Comparison of ENCODE assay signal across 8 mouse cellular contexts in the genomic region with DNA sequence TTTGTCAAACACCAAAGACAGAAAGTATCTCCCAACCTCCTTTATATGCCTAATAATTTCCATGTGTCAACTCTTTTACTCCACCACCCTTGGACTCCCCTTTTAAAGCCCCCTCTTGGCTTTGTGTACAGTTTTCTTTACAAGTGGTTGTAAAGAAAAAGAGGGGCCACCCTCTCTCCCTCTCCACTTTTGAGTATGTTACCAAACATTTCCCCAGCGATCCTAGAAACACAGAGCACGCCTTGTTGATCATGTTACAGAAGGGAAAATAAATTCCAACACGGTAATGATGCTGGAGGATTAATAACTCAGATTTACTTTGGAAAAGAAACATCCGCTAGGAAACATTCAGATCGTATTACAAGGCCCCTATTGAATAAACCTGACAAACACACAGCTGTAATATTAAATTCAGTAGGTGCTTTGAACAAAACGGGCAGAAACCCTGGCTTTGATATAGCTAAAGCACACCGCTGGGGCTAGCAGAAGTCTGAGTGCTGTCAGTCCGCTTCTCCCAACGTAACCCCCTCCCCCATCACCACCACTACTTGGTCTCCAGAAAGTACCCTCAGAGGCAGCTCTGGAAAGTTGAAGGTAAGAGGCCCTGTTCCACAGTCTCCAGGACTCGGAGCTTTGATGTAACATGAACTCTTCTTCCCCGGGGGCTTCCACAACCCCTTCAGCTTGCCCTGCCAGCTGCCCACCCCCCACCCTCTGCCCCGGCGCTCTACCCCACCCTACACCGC. TPM values are rescaled to one million over a fixed set of nuclear protein-coding genes. Genes with fewer than 3 reads are reported as not detected.
DNase-seq lines count a peak whose midpoint lies in the region; ATAC-seq lines count a peak whose summit lies in the region.
"Had no signal": no experiment of that assay in that cellular context is flagged by ENCODE, and none has a peak within 500 bp of the region (broad histone marks: within the 10 kb centered on the region; RNA-seq: fewer than 3 reads in every experiment).

No protein-coding gene starts in this region.

- ATAC-seq in neural tube, embryonic 11.5 days (ENCODE audit: insufficient read depth, low FRiP score, low TSS enrichment): no peak
- ATAC-seq in forebrain, embryonic 15.5 days (replicated peaks): no peak
- ATAC-seq in liver, embryonic 11.5 days (replicated peaks; ENCODE audit: low FRiP score): no peak

- H3K36me3 ChIP-seq in neural tube, embryonic 11.5 days (ENCODE audit: control insufficient read depth, insufficient read depth, low read length): no peaks in the 10 kb centered on the region
- H3K36me3 ChIP-seq in forebrain, embryonic 15.5 days: no peaks in the 10 kb centered on the region
- no peaks in the 10 kb centered on the region for H3K36me3 ChIP-seq in liver, embryonic 11.5 days (ENCODE audit: control insufficient read depth, insufficient read depth, low read length)

- 9% methylated on average over 14 of the region's 14 CpGs for WGBS in neural tube, embryonic 11.5 days
- 7% methylated on average over 14 of the region's 14 CpGs for WGBS in forebrain, embryonic 15.5 days
- WGBS in liver, embryonic 11.5 days: 30% methylated on average over 14 of the region's 14 CpGs

- H3K9me3 ChIP-seq in neural tube, embryonic 11.5 days (ENCODE audit: control insufficient read depth, low read length): no peaks in the 10 kb centered on the region
- H3K9me3 ChIP-seq in forebrain, embryonic 15.5 days: no peaks in the 10 kb centered on the region
- no peaks in the 10 kb centered on the region for H3K9me3 ChIP-seq in liver, embryonic 11.5 days (ENCODE audit: control insufficient read depth, low read length)

- peaks cover 44% of the 10 kb centered on the region for H3K27me3 ChIP-seq in neural tube, embryonic 11.5 days (ENCODE audit: control insufficient read depth, insufficient read depth, low read length)
- H3K27me3 ChIP-seq in forebrain, embryonic 15.5 days: peaks cover 89% of the 10 kb centered on the region
- H3K27me3 ChIP-seq in liver, embryonic 11.5 days (replicated peaks; ENCODE audit: control insufficient read depth, insufficient read depth, low read length): peaks cover 72% of the 10 kb centered on the region

- peak overlapping the region; percentile 55 for H3K4me3 ChIP-seq in neural tube, embryonic 11.5 days (ENCODE audit: low read depth, low read length)
- H3K4me3 ChIP-seq in forebrain, embryonic 15.5 days: peak overlapping the region; percentile 26
- H3K4me3 ChIP-seq in liver, embryonic 11.5 days (ENCODE audit: low read depth, low read length): peak overlapping the region; percentile 58

- peaks cover 5% of the 10 kb centered on the region; the same call in 1 of the 2 replicates for H3K4me1 ChIP-seq in neural tube, embryonic 11.5 days (ENCODE audit: control insufficient read depth, insufficient read depth, low read length)
- peaks cover 53% of the 10 kb centered on the region for H3K4me1 ChIP-seq in forebrain, embryonic 15.5 days
- H3K4me1 ChIP-seq in liver, embryonic 11.5 days (replicated peaks; ENCODE audit: control insufficient read depth, insufficient read depth, low read length): peaks cover 14% of the 10 kb centered on the region

- no peak overlapping the region for H3K27ac ChIP-seq in neural tube, embryonic 11.5 days (ENCODE audit: low read depth, low read length)
- no peak overlapping the region for H3K27ac ChIP-seq in forebrain, embryonic 15.5 days (replicated peaks)
- H3K27ac ChIP-seq in liver, embryonic 11.5 days (ENCODE audit: low read depth, low read length): no peak overlapping the region

- DNase-seq in neural tube, embryonic 11.5 days (ENCODE audit: low spot score): peak; percentile 35
- DNase-seq in neural tube, embryonic 10.5 days (ENCODE audit: extremely low spot score, low spot score): no peak
- DNase-seq in liver, embryonic 11.5 days (ENCODE audit: low spot score): no peak
- peak; percentile 20 for DNase-seq in yolk sac, embryonic 10.5 days (ENCODE audit: low spot score)
- DNase-seq in spleen, postnatal 36 days (ENCODE audit: low spot score in 2 of 2): no peak
- DNase-seq in frontal cortex, postnatal 36 days (ENCODE audit: low spot score in 2 of 2): no peak
- DNase-seq: right cerebral cortex, adult 18-20 months had no signal

- H3K9ac ChIP-seq in neural tube, embryonic 11.5 days (ENCODE audit: low read length): peak overlapping the region; percentile 35; the same call in 1 of the 2 replicates
- H3K9ac ChIP-seq in forebrain, embryonic 15.5 days (replicated peaks): no peak overlapping the region
- H3K9ac ChIP-seq in liver, embryonic 11.5 days (ENCODE audit: low read depth, low read length): no peak overlapping the region

- peak overlapping the region; percentile 79 for H3K4me2 ChIP-seq in neural tube, embryonic 11.5 days (ENCODE audit: low read depth)
- peak overlapping the region; percentile 41 for H3K4me2 ChIP-seq in forebrain, embryonic 15.5 days (replicated peaks)
- peak overlapping the region; percentile 83 for H3K4me2 ChIP-seq in liver, embryonic 11.5 days

RNA-seq across cellular contexts. Expression of a gene that starts 5.3 kb away (rescaled TPM):
- polyA plus RNA-seq in neural tube, embryonic 11.5 days (2014; fragmentation: Nextera tagmentation; extraction: Ambion mirVana): 21.2 and 22.5 TPM in 2 replicates
- polyA plus RNA-seq in forebrain, embryonic 15.5 days (2015; fragmentation: Nextera tagmentation; extraction: Ambion mirVana): 3.0 and 5.0 TPM in 2 replicates
- polyA plus RNA-seq in liver, embryonic 11.5 days (2014; fragmentation: Nextera tagmentation; extraction: Ambion mirVana): 6.9 and 10.3 TPM in 2 replicates

RNA-seq across cellular contexts. Expression of a gene that starts 5.9 kb away (rescaled TPM):
- not detected in 2 replicates for polyA plus RNA-seq in neural tube, embryonic 11.5 days (2014; fragmentation: Nextera tagmentation; extraction: Ambion mirVana)
- polyA plus RNA-seq in forebrain, embryonic 15.5 days (2015; fragmentation: Nextera tagmentation; extraction: Ambion mirVana): not detected in 2 replicates
- 0.26 TPM in 1 of 2 replicates, not detected in the other for polyA plus RNA-seq in liver, embryonic 11.5 days (2014; fragmentation: Nextera tagmentation; extraction: Ambion mirVana)

Comparison
In these comparisons a context has a peak if more than half of its experiments do, and no peak if none do; other contexts are left out.
1. DNase-seq: peak in neural tube, embryonic 11.5 days (single experiment) and yolk sac, embryonic 10.5 days (single experiment); none in neural tube, embryonic 10.5 days (single experiment), liver, embryonic 11.5 days (single experiment), spleen, postnatal 36 days (0 of 2) and frontal cortex, postnatal 36 days (0 of 2).
2. Peak in every context shown above with its lines, with median percentiles within 50 percentile points of each other: H3K4me2 ChIP-seq and H3K4me3 ChIP-seq.